Mouse (Mus musculus) megakaryocyte, embryonic 14.5 days (primary cell): ENCODE results near the gene Ern1.

ENCODE experiments used
- FLI1 ChIP-seq: IDR thresholded peaks from 2 replicates; pipeline ENCODE4 v1.6.1; 2012; ENCODE audit warnings: low read length, inconsistent platforms, mixed read lengths
- GATA1 ChIP-seq: IDR thresholded peaks from 3 replicates; pipeline ENCODE4 v1.6.1; 2012; ENCODE audit warnings: mixed read lengths, low read length, inconsistent platforms, borderline replicate concordance

- TF ChIP-seq GATA1 (no peak), FLI1 (no peak)
These were observed 34.9 kb upstream of the Ern1 start for GRCm38 (mm10) chr11:106522538-106522937.
